Mouse (Mus musculus) lung, postnatal 25 days (tissue): ENCODE results near the gene Ybx1.
A peak's percentile ranks its signal among the peaks of the same experiment; 100 is the strongest.

Experiments
- DNase-seq: peaks from one replicate; pipeline ENCODE4 v3.0.0; 2022; ENCODE audit warnings: low spot score

Ybx1 gene

DNA sequence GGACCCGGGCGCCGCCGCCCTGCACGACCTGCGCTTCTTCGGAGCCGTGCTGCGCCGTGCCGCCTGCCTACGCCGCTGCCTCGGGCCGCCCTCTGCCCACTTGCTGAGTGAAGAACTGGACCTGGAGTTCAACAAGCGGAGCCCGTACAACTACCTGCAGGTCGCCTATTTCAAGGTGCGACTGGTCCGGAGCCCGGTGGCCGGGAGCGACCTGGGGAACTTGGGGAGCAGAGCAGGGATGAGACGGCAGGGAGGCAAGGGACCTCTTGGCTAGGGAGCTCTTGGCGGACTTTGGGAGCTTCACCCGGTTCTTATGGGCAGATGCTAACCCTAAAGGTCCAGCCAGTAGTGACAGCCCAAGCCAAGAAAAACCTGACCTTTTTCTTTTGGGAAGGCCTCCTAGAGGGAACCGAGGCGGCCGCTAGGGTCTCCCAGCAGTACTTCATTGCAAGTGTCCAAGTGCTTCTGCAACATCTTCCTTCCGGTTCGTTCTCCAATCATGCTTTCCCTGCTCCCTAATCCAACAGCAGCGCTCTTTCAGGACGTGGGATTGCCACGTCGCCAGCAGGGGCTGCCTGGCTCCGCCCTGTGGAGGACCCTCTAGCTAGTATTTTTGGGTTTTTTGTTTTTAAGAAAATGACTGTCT is 61.0 kb downstream of the Ybx1 start:
- peak; percentile 24 for DNase-seq

- DNase-seq, result peak; percentile 100
These were observed 61.8 kb downstream of the Ybx1 start, which contains the start of the genes AU022252 and P3h1 for GRCm38 (mm10) chr4:119232410-119233255. TSS of gene AU022252 (minus strand) at chr4:119232712. TSS of gene P3h1 (plus strand) at chr4:119232915.
